Mouse (Mus musculus) bone marrow macrophage, adult 2 months (primary cell): Measurements from ENCODE around the gene Vmn1r122. TPM values are rescaled to one million over a fixed set of nuclear protein-coding genes. Genes with fewer than 3 reads are reported as not detected.
"Not testable (repeated sequence)": the region's sequence is repeated elsewhere in the genome, so short reads cannot be mapped to it uniquely, and the experiment has no call there.

ENCODE experiments used
- H3K27ac ChIP-seq: 2 replicates; pipeline ENCODE4 v1.5.1; 2012; ENCODE audit warnings: low read depth, low read length; ENCODE audit not compliant: insufficient read depth
- H3K4me1 ChIP-seq: 2 replicates; pipeline ENCODE4 v1.6.1; 2012; ENCODE audit warnings: low read length; ENCODE audit not compliant: control insufficient read depth, insufficient read depth
- H3K4me3 ChIP-seq: 2 replicates; pipeline ENCODE4 v1.5.1; 2012; ENCODE audit warnings: mild to moderate bottlenecking, low read length, moderate library complexity; ENCODE audit not compliant: insufficient read depth
- polyA plus RNA-seq: library from polyadenylated mRNA; stranded (reverse); fragments of >200 nt; gene quantifications from 2 replicates; pipeline ENCODE4 v1.2.4, GENCODE M21; 2012; ENCODE audit not compliant: missing spikeins, insufficient read depth, insufficient read length

The Vmn1r122 gene
- polyA plus RNA-seq = not detected in 2 replicates

GRCm38 (mm10) chr7:21134028-21134427 lies at the start of gene Vmn1r122:
Vmn1r122 (minus strand) TSS chr7:21134128.
- not testable (repeated sequence) for H3K4me1 ChIP-seq, H3K27ac ChIP-seq, H3K4me3 ChIP-seq

DNA sequence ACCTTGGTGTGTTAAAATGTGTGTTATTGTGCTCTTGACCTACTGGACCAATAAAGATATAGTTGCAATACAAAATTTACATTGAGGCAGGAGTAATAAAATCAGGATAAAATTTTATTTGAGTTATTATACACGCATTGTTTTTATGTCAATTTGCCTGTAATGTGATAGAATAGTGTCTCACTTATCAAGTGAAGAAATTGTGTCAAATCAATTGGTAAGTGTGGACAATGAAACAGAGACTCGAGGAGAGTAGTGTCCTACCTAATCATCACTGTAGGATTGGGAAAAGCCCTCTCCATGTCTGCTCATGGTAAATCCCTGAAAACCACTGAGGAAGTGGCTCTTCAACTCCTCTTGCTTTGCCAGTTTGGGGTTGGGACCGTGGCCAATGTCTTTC lies 28.0 kb upstream of the Vmn1r122 start, which contains the start of gene Vmn1r123:
Gene Vmn1r123, plus strand, starts transcription at position 301 of the 400 bp plus-strand sequence.
- not testable (repeated sequence) for H3K4me3 ChIP-seq, H3K4me1 ChIP-seq, H3K27ac ChIP-seq

- not testable (repeated sequence) for H3K27ac ChIP-seq, H3K4me1 ChIP-seq, H3K4me3 ChIP-seq
Observed at GRCm38 (mm10) chr7:21098413-21098812, 35.5 kb downstream of the Vmn1r122 start, which contains the start of gene Vmn1r121. Vmn1r121 (minus strand) TSS chr7:21098513.

Other genes with a start within 250 kb of the Vmn1r122 start
- gene Vmn1r118, start 221.8 kb downstream of the Vmn1r122 start, polyA plus RNA-seq = not detected in 2 replicates
- gene Vmn1r119, start 121.7 kb downstream of the Vmn1r122 start, polyA plus RNA-seq = not detected in 2 replicates
- gene Vmn1r120, start 80.3 kb downstream of the Vmn1r122 start, polyA plus RNA-seq = not detected in 2 replicates
- not detected in 2 replicates for gene Vmn1r121, start 35.6 kb downstream of the Vmn1r122 start, polyA plus RNA-seq
- gene Vmn1r123, start 28.1 kb upstream of the Vmn1r122 start, polyA plus RNA-seq = not detected in 2 replicates
- gene Gm5157, start 56.3 kb upstream of the Vmn1r122 start, polyA plus RNA-seq = not detected in 2 replicates
- gene Vmn1r124, start 126.5 kb upstream of the Vmn1r122 start, polyA plus RNA-seq = not detected in 2 replicates
- not detected in 2 replicates for gene Vmn1r125, start 138.1 kb upstream of the Vmn1r122 start, polyA plus RNA-seq
- gene Vmn1r126, start 167.3 kb upstream of the Vmn1r122 start, polyA plus RNA-seq = not detected in 2 replicates
- not detected in 2 replicates for gene Vmn1r127, start 185.7 kb upstream of the Vmn1r122 start, polyA plus RNA-seq
- not detected in 2 replicates for gene Vmn1r128, start 215.2 kb upstream of the Vmn1r122 start, polyA plus RNA-seq
- gene Vmn1r129, start 227.2 kb upstream of the Vmn1r122 start, polyA plus RNA-seq = not detected in 2 replicates